Mouse (Mus musculus): Measurements from ENCODE around the gene Ptcd2. TPM values are rescaled to one million over a fixed set of nuclear protein-coding genes. Genes with fewer than 3 reads are reported as not detected.

Ptcd2 gene
- polyA plus RNA-seq, 1 experiment from 2014 or later = 58.7 TPM

- WGBS = 84% methylated on average over 8 of the region's 8 CpGs
These were observed 38.3 kb downstream of the Ptcd2 start for GRCm38 (mm10) chr13:99306164-99306563.

GRCm38 (mm10) chr13:99305186-99305585 lies 39.3 kb downstream of the Ptcd2 start:
- WGBS = 65% methylated on average over 1 of the region's 1 CpGs

More at GRCm38 (mm10) chr13:99306164-99306563, 38.3 kb downstream of the Ptcd2 start:
- Histone ChIP-seq H3K27ac (ENCODE audit: low read depth) (no peak overlapping the region), H3K9ac (ENCODE audit: low read length) (no peak overlapping the region), H3K4me1 (replicated peaks; ENCODE audit: control insufficient read depth, insufficient read depth, low read length) (peaks cover 4% of the 10 kb centered on the region), H3K36me3 (ENCODE audit: control insufficient read depth, insufficient read depth, low read length) (no peaks in the 10 kb centered on the region), H3K4me2 (ENCODE audit: low read length) (no peak overlapping the region), H3K9me3 (ENCODE audit: control insufficient read depth, low read length) (no peaks in the 10 kb centered on the region), H3K4me3 (ENCODE audit: low read depth, low read length) (no peak overlapping the region), H3K27me3 (replicated peaks; ENCODE audit: control insufficient read depth, insufficient read depth, low read length) (no peaks in the 10 kb centered on the region)
- ATAC-seq (replicated peaks; ENCODE audit: low FRiP score, low TSS enrichment, low read depth) (no peak), DNase-seq (ENCODE audit: low spot score) (no peak)

GRCm38 (mm10) chr13:99304365-99304764 lies 40.1 kb downstream of the Ptcd2 start:
- H3K4me2 ChIP-seq (ENCODE audit: low read length) = no peak overlapping the region
- WGBS = 73% methylated on average over 11 of the region's 11 CpGs

More at GRCm38 (mm10) chr13:99305186-99305585, 39.3 kb downstream of the Ptcd2 start:
- ATAC-seq (replicated peaks; ENCODE audit: low FRiP score, low TSS enrichment, low read depth) = no peak
- peaks cover 4% of the 10 kb centered on the region for H3K4me1 ChIP-seq (replicated peaks; ENCODE audit: control insufficient read depth, insufficient read depth, low read length)
- H3K9me3 ChIP-seq (ENCODE audit: control insufficient read depth, low read length) = no peaks in the 10 kb centered on the region
- H3K9ac ChIP-seq (ENCODE audit: low read length) = no peak overlapping the region
- no peak overlapping the region for H3K27ac ChIP-seq (ENCODE audit: low read depth)
- H3K27me3 ChIP-seq (replicated peaks; ENCODE audit: control insufficient read depth, insufficient read depth, low read length) = no peaks in the 10 kb centered on the region
- no peak overlapping the region for H3K4me2 ChIP-seq (ENCODE audit: low read length)
- H3K36me3 ChIP-seq (ENCODE audit: control insufficient read depth, insufficient read depth, low read length) = no peaks in the 10 kb centered on the region
- no peak for DNase-seq (ENCODE audit: low spot score)
- no peak overlapping the region for H3K4me3 ChIP-seq (ENCODE audit: low read depth, low read length)

GRCm38 (mm10) chr13:99303846-99304245 lies 40.7 kb downstream of the Ptcd2 start:
- Histone ChIP-seq H3K9me3 (ENCODE audit: control insufficient read depth, low read length) (no peaks in the 10 kb centered on the region), H3K4me1 (replicated peaks; ENCODE audit: control insufficient read depth, insufficient read depth, low read length) (peaks cover 4% of the 10 kb centered on the region), H3K27me3 (replicated peaks; ENCODE audit: control insufficient read depth, insufficient read depth, low read length) (no peaks in the 10 kb centered on the region), H3K4me3 (ENCODE audit: low read depth, low read length) (no peak overlapping the region), H3K36me3 (ENCODE audit: control insufficient read depth, insufficient read depth, low read length) (no peaks in the 10 kb centered on the region), H3K27ac (ENCODE audit: low read depth) (no peak overlapping the region), H3K4me2 (ENCODE audit: low read length) (no peak overlapping the region), H3K9ac (ENCODE audit: low read length) (no peak overlapping the region)
- ATAC-seq (replicated peaks; ENCODE audit: low FRiP score, low TSS enrichment, low read depth) (no peak), DNase-seq (ENCODE audit: low spot score) (no peak)
- WGBS = 44% methylated on average over 5 of the region's 5 CpGs

More at GRCm38 (mm10) chr13:99304365-99304764, 40.1 kb downstream of the Ptcd2 start:
- Histone ChIP-seq H3K9ac (ENCODE audit: low read length) (no peak overlapping the region), H3K9me3 (ENCODE audit: control insufficient read depth, low read length) (no peaks in the 10 kb centered on the region), H3K4me3 (ENCODE audit: low read depth, low read length) (no peak overlapping the region), H3K4me1 (replicated peaks; ENCODE audit: control insufficient read depth, insufficient read depth, low read length) (peaks cover 4% of the 10 kb centered on the region), H3K36me3 (ENCODE audit: control insufficient read depth, insufficient read depth, low read length) (no peaks in the 10 kb centered on the region), H3K27me3 (replicated peaks; ENCODE audit: control insufficient read depth, insufficient read depth, low read length) (no peaks in the 10 kb centered on the region), H3K27ac (ENCODE audit: low read depth) (no peak overlapping the region)
- DNase-seq (ENCODE audit: low spot score) = no peak
- no peak for ATAC-seq (replicated peaks; ENCODE audit: low FRiP score, low TSS enrichment, low read depth)

- H3K4me2 ChIP-seq (ENCODE audit: low read length) = no peak overlapping the region
- H3K4me1 ChIP-seq (replicated peaks; ENCODE audit: control insufficient read depth, insufficient read depth, low read length) = peaks cover 4% of the 10 kb centered on the region; the same call in 1 of the 2 replicates
- H3K9me3 ChIP-seq (ENCODE audit: control insufficient read depth, low read length) = no peaks in the 10 kb centered on the region
- DNase-seq (ENCODE audit: low spot score) (no peak), ATAC-seq (replicated peaks; ENCODE audit: low FRiP score, low TSS enrichment, low read depth) (no peak)
- no peak overlapping the region for H3K4me3 ChIP-seq (ENCODE audit: low read depth, low read length)
- H3K27ac ChIP-seq (ENCODE audit: low read depth) = no peak overlapping the region
- WGBS = 82% methylated on average over 5 of the region's 5 CpGs
- H3K36me3 ChIP-seq (ENCODE audit: control insufficient read depth, insufficient read depth, low read length) = no peaks in the 10 kb centered on the region
- no peak overlapping the region for H3K9ac ChIP-seq (ENCODE audit: low read length)
- no peaks in the 10 kb centered on the region for H3K27me3 ChIP-seq (replicated peaks; ENCODE audit: control insufficient read depth, insufficient read depth, low read length)
These were observed 44.6 kb downstream of the Ptcd2 start for GRCm38 (mm10) chr13:99299921-99300320.

GRCm38 (mm10) chr13:99294176-99294575 lies 50.3 kb downstream of the Ptcd2 start:
- DNase-seq (ENCODE audit: low spot score) (no peak), ATAC-seq (replicated peaks; ENCODE audit: low FRiP score, low TSS enrichment, low read depth) (no peak)
- no peaks in the 10 kb centered on the region for H3K9me3 ChIP-seq (ENCODE audit: control insufficient read depth, low read length)
- H3K9ac ChIP-seq (ENCODE audit: low read length) = no peak overlapping the region
- H3K4me2 ChIP-seq (ENCODE audit: low read length) = no peak overlapping the region
- H3K27me3 ChIP-seq (replicated peaks; ENCODE audit: control insufficient read depth, insufficient read depth, low read length) = no peaks in the 10 kb centered on the region
- no peaks in the 10 kb centered on the region for H3K4me1 ChIP-seq (replicated peaks; ENCODE audit: control insufficient read depth, insufficient read depth, low read length)
- H3K27ac ChIP-seq (ENCODE audit: low read depth) = no peak overlapping the region
- H3K36me3 ChIP-seq (ENCODE audit: control insufficient read depth, insufficient read depth, low read length) = no peaks in the 10 kb centered on the region
- H3K4me3 ChIP-seq (ENCODE audit: low read depth, low read length) = no peak overlapping the region
- WGBS = 88% methylated on average over 13 of the region's 13 CpGs

- 88% methylated on average over 8 of the region's 8 CpGs for WGBS
- DNase-seq (ENCODE audit: low spot score) (no peak), ATAC-seq (replicated peaks; ENCODE audit: low FRiP score, low TSS enrichment, low read depth) (no peak)
- Histone ChIP-seq H3K4me2 (ENCODE audit: low read length) (no peak overlapping the region), H3K4me3 (ENCODE audit: low read depth, low read length) (no peak overlapping the region), H3K9ac (ENCODE audit: low read length) (no peak overlapping the region), H3K36me3 (ENCODE audit: control insufficient read depth, insufficient read depth, low read length) (no peaks in the 10 kb centered on the region), H3K4me1 (replicated peaks; ENCODE audit: control insufficient read depth, insufficient read depth, low read length) (no peaks in the 10 kb centered on the region), H3K27me3 (replicated peaks; ENCODE audit: control insufficient read depth, insufficient read depth, low read length) (no peaks in the 10 kb centered on the region), H3K27ac (ENCODE audit: low read depth) (no peak overlapping the region), H3K9me3 (ENCODE audit: control insufficient read depth, low read length) (no peaks in the 10 kb centered on the region)
These were observed 53.7 kb downstream of the Ptcd2 start for GRCm38 (mm10) chr13:99290766-99291165.

GRCm38 (mm10) chr13:99287786-99288185 lies 56.7 kb downstream of the Ptcd2 start:
- Histone ChIP-seq H3K9ac (ENCODE audit: low read length) (no peak overlapping the region), H3K4me3 (ENCODE audit: low read depth, low read length) (no peak overlapping the region), H3K4me2 (ENCODE audit: low read length) (no peak overlapping the region), H3K9me3 (ENCODE audit: control insufficient read depth, low read length) (no peaks in the 10 kb centered on the region), H3K4me1 (replicated peaks; ENCODE audit: control insufficient read depth, insufficient read depth, low read length) (0 out of 2 replicates have a peak, but pooled peaks cover 2% of the 10 kb centered on the region), H3K27me3 (replicated peaks; ENCODE audit: control insufficient read depth, insufficient read depth, low read length) (no peaks in the 10 kb centered on the region), H3K36me3 (ENCODE audit: control insufficient read depth, insufficient read depth, low read length) (no peaks in the 10 kb centered on the region), H3K27ac (ENCODE audit: low read depth) (no peak overlapping the region)
- ATAC-seq (replicated peaks; ENCODE audit: low FRiP score, low TSS enrichment, low read depth) = no peak
- WGBS = 89% methylated on average over 9 of the region's 9 CpGs
- DNase-seq (ENCODE audit: low spot score) = no peak

- Histone ChIP-seq H3K27ac (ENCODE audit: low read depth) (no peak overlapping the region), H3K9me3 (ENCODE audit: control insufficient read depth, low read length) (no peaks in the 10 kb centered on the region), H3K9ac (ENCODE audit: low read length) (no peak overlapping the region), H3K4me2 (ENCODE audit: low read length) (no peak overlapping the region), H3K27me3 (replicated peaks; ENCODE audit: control insufficient read depth, insufficient read depth, low read length) (no peaks in the 10 kb centered on the region), H3K4me1 (replicated peaks; ENCODE audit: control insufficient read depth, insufficient read depth, low read length) (0 out of 2 replicates have a peak, but pooled peaks cover 2% of the 10 kb centered on the region), H3K36me3 (ENCODE audit: control insufficient read depth, insufficient read depth, low read length) (no peaks in the 10 kb centered on the region), H3K4me3 (ENCODE audit: low read depth, low read length) (no peak overlapping the region)
- 95% methylated on average over 4 of the region's 4 CpGs for WGBS
- ATAC-seq (replicated peaks; ENCODE audit: low FRiP score, low TSS enrichment, low read depth) (no peak), DNase-seq (ENCODE audit: low spot score) (no peak)
These were observed 57.3 kb downstream of the Ptcd2 start for GRCm38 (mm10) chr13:99287207-99287606.
